Mouse (Mus musculus) C2C12 (cell line): ENCODE results near the gene 1700016D06Rik. TPM values are rescaled to one million over a fixed set of nuclear protein-coding genes. Genes with fewer than 3 reads are reported as not detected.

Source experiments
- H3K27me3 ChIP-seq: one replicate; pipeline ENCODE4 v1.6.1; 2011; ENCODE audit not compliant: control insufficient read depth, insufficient read depth, insufficient read length
- H3K36me3 ChIP-seq: one replicate; pipeline ENCODE4 v1.6.1; 2011; ENCODE audit not compliant: control insufficient read depth, insufficient read depth
- H3K4me3 ChIP-seq: one replicate; pipeline ENCODE4 v1.5.1; 2011; ENCODE audit warnings: mild to moderate bottlenecking, control low read depth; ENCODE audit not compliant: poor library complexity, insufficient read depth, severe bottlenecking
- H3K79me2 ChIP-seq: one replicate; pipeline ENCODE4 v1.6.1; 2011; ENCODE audit not compliant: control insufficient read depth, insufficient read depth
- H3K79me3 ChIP-seq: one replicate; pipeline ENCODE4 v1.6.1; 2011; ENCODE audit warnings: low read depth, control low read depth
- H3ac ChIP-seq: one replicate; pipeline ENCODE3; 2011; ENCODE audit warnings: low read depth; ENCODE audit not compliant: control insufficient read depth, insufficient read length
- CEBPB ChIP-seq: IDR thresholded peaks from one replicate; pipeline ENCODE4 v1.6.1; 2011; ENCODE audit warnings: low read depth, mild to moderate bottlenecking, control low read depth, moderate library complexity
- CTCF ChIP-seq: IDR thresholded peaks from one replicate; pipeline ENCODE4 v1.5.1; 2011; ENCODE audit not compliant: control insufficient read depth, insufficient read depth, insufficient read length
- FOSL1 ChIP-seq: IDR thresholded peaks from one replicate; pipeline ENCODE4 v1.8.0; 2011; ENCODE audit warnings: mild to moderate bottlenecking, low read length; ENCODE audit not compliant: poor library complexity, insufficient read depth, severe bottlenecking
- MAX ChIP-seq: IDR thresholded peaks from one replicate; pipeline ENCODE4 v1.6.1; 2011; ENCODE audit warnings: mild to moderate bottlenecking, control low read depth
- MYOD1 ChIP-seq: IDR thresholded peaks from one replicate; pipeline ENCODE4 v1.6.1; 2011; ENCODE audit warnings: low read depth; ENCODE audit not compliant: control insufficient read depth, insufficient read length
- MYOG ChIP-seq: IDR thresholded peaks from one replicate; pipeline ENCODE4 v1.6.1; 2011; ENCODE audit not compliant: control insufficient read depth, insufficient read length; ENCODE audit errors: extremely low read depth
- USF1 ChIP-seq: IDR thresholded peaks from one replicate; pipeline ENCODE4 v1.6.1; 2011; ENCODE audit warnings: low read depth, mild to moderate bottlenecking, control low read depth, moderate library complexity
- polyA plus RNA-seq: library from polyadenylated mRNA; unstranded; fragments of >200 nt; fragmentation: generic; extraction: Trizol; gene quantifications from one replicate; pipeline ENCODE4 v1.2.1, GENCODE M21; 2012; ENCODE audit warnings: missing spikeins

Gene 1700016D06Rik
- polyA plus RNA-seq, 1 experiment, result not detected

DNA sequence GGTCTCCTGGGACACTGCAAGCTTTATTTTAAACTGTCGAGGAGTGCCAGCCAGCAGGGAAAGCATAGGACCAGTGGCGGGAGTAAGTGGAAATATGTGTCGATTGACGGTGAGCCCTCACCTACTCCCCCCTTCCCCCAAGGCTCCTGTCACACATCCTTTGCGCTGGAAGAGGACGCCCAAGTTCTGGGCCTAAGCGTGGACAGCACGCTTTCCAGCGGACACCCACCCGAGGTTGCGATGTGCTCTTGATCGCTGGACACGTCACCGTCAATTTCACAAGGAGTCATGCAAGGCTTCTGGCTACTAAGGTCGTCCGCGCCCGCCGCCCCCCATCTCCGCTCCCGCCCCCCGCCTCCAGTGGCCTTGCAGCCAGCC lies 26.4 kb upstream of the 1700016D06Rik start:
- H3ac ChIP-seq, result no peak overlapping the region
- H3K27me3 ChIP-seq, result peaks cover 78% of the 10 kb centered on the region
- no peak overlapping the region for H3K4me3 ChIP-seq
- H3K36me3 ChIP-seq, result no peaks in the 10 kb centered on the region
- no peaks in the 10 kb centered on the region for H3K79me2 ChIP-seq
- no peaks in the 10 kb centered on the region for H3K79me3 ChIP-seq
- TF ChIP-seq USF1 (no peak), MAX (no peak), CTCF (no peak), CEBPB (no peak)

DNA sequence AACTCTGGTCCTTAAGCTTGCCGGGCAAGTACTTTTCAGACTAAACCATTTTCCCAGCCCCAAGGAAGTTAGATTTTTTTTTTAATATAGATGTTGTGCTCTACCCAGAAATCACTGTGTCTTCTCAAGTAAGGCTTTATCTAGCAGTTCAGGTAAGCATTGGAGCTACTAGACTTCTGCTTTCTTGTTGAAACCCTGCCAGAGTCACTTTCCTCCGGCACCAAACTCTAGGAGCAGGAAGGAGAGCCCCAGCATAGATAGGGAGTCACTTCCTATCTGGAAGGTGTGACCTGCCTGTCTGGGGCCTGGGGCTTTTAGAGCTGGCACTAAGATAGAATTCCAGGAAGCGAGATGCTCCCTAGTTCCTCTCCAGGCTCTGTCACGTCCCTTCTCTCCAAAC lies 16.3 kb upstream of the 1700016D06Rik start:
- no peak for TF ChIP-seq MAX
- no peak for TF ChIP-seq CTCF
- no peak for TF ChIP-seq MYOG
- TF ChIP-seq CEBPB, result no peak
- TF ChIP-seq FOSL1, result no peak
- TF ChIP-seq USF1, result no peak
- no peak for TF ChIP-seq MYOD1
- H3K36me3 ChIP-seq, result no peaks in the 10 kb centered on the region
- no peaks in the 10 kb centered on the region for H3K79me3 ChIP-seq

DNA sequence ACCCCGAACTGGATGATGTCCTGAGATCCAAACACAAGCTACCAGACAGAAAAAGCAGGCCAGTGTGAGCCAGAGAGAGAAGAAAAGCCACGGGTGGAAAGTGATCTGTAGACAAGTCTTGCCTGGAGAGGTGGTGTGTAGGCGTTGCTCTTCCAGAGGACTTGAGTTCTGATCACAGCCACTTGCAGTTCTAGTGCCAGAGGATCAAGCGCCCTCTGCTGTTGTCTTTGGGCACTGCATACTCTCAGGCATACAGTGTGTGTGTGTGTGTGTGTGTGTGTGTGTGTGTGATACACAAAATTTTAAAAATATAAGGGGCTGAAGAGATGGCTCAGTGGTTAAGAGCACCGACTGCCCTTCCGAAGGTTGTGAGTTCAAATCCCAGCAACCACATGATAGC lies 11.4 kb upstream of the 1700016D06Rik start:
- Histone ChIP-seq H3K36me3 (no peaks in the 10 kb centered on the region), H3ac (no peak overlapping the region), H3K4me3 (no peak overlapping the region), H3K79me3 (no peaks in the 10 kb centered on the region), H3K27me3 (peaks cover 37% of the 10 kb centered on the region), H3K79me2 (no peaks in the 10 kb centered on the region)
- peak; percentile 24 for TF ChIP-seq CTCF
- TF ChIP-seq CEBPB, result no peak

More for the DNA sequence above, 16.3 kb upstream of the 1700016D06Rik start:
- Histone ChIP-seq H3K27me3 (peaks cover 50% of the 10 kb centered on the region), H3K79me2 (no peaks in the 10 kb centered on the region), H3K4me3 (no peak overlapping the region), H3ac (no peak overlapping the region)

DNA sequence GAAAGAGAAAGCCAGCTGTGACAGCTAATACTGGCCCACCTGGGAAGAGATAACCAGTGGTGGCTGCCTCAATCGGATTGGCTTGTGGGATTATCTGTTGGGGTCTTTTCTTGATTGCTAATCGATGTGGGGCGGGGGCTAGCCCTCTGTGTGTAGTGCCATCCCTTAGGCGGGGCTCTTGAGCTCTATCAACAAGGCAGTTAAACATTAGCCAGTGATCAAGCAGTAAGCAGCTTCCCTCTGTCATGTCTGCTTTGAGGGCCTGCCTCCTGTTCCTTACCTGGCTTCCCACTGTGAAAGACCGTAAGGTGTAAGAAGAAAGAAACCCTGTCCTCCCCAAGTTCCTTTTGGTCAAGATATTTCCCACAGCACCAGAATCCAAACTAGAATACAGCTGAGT lies 9.6 kb upstream of the 1700016D06Rik start:
- no peak for TF ChIP-seq MYOG
- no peak for TF ChIP-seq MYOD1
- TF ChIP-seq CTCF, result no peak
- TF ChIP-seq CEBPB, result no peak
- TF ChIP-seq MAX, result no peak
- TF ChIP-seq FOSL1, result no peak
- TF ChIP-seq USF1, result no peak
- H3K79me2 ChIP-seq, result no peaks in the 10 kb centered on the region
- H3K4me3 ChIP-seq, result no peak overlapping the region
- H3K36me3 ChIP-seq, result no peaks in the 10 kb centered on the region
- H3ac ChIP-seq, result no peak overlapping the region
- peaks cover 23% of the 10 kb centered on the region for H3K27me3 ChIP-seq
- no peaks in the 10 kb centered on the region for H3K79me3 ChIP-seq

DNA sequence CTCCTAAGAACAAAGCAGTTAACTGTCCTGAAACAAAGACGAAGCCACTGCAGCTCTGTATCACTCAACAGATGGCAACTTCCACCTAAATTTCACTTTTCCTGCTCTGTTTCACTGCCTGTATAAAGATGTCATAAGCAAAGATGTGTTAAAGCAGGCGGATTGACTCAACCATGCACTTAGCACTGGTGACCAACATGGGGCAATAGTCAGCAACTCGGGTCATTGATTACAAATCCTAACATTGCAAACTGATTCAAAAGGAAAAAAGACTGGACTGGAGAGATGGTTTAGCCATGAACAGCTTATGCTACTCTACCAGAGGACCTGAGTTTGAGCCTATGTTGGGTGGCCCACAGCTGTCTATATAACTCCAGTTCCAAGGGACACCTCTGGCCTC lies 8.7 kb upstream of the 1700016D06Rik start:
- Histone ChIP-seq H3K79me3 (no peaks in the 10 kb centered on the region), H3ac (no peak overlapping the region), H3K27me3 (peaks cover 23% of the 10 kb centered on the region), H3K4me3 (no peak overlapping the region), H3K79me2 (no peaks in the 10 kb centered on the region), H3K36me3 (no peaks in the 10 kb centered on the region)
- no peak for TF ChIP-seq FOSL1
- TF ChIP-seq CEBPB, result no peak
- TF ChIP-seq MYOG, result no peak
- TF ChIP-seq CTCF, result no peak
- no peak for TF ChIP-seq MYOD1
- TF ChIP-seq MAX, result no peak
- no peak for TF ChIP-seq USF1

DNA sequence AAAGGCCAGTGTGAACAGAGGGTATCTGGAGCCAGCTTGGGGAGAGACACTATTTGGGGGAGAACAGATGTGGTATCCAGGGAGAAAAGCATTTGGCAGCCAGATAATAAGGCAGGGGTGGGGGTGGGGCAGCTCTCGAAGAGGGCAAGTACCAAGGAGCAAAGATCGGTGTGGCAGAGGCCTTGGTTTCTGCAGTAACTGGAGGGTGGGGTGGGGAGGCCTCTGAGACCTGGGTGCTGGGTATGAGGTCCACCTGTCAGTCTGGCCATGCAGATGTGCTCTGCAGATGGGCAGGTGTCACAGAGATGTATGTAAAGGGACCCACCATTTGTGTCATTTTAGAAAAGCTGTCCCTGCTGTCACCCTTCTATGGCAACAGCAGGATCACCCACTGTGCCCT lies 8.0 kb upstream of the 1700016D06Rik start:
- no peak overlapping the region for H3ac ChIP-seq
- H3K79me2 ChIP-seq, result no peaks in the 10 kb centered on the region
- H3K4me3 ChIP-seq, result no peak overlapping the region
- peaks cover 23% of the 10 kb centered on the region for H3K27me3 ChIP-seq
- TF ChIP-seq CTCF (no peak), MAX (no peak), CEBPB (no peak), FOSL1 (no peak), USF1 (no peak), MYOD1 (no peak)
- H3K79me3 ChIP-seq, result no peaks in the 10 kb centered on the region
- H3K36me3 ChIP-seq, result no peaks in the 10 kb centered on the region
